Mouse (Mus musculus): Measurements from ENCODE around the gene Htra2. TPM values are rescaled to one million over a fixed set of nuclear protein-coding genes. Genes with fewer than 3 reads are reported as not detected.
A peak's percentile ranks its signal among the peaks of the same experiment; 100 is the strongest.

Gene Htra2
- 76.6 and 78.4 TPM in 2 replicates for polyA plus RNA-seq (2015; fragmentation: Nextera tagmentation; extraction: Ambion mirVana)

GRCm38 (mm10) chr6:83054871-83055431 lies at the start of gene Htra2:
Gene Htra2, minus strand, starts transcription at chr6:83055273.
- Histone ChIP-seq H3K27ac (peak within 1 kb of the TSS; percentile 85), H3K9me3 (no peaks in the 10 kb centered on the region)

DNA sequence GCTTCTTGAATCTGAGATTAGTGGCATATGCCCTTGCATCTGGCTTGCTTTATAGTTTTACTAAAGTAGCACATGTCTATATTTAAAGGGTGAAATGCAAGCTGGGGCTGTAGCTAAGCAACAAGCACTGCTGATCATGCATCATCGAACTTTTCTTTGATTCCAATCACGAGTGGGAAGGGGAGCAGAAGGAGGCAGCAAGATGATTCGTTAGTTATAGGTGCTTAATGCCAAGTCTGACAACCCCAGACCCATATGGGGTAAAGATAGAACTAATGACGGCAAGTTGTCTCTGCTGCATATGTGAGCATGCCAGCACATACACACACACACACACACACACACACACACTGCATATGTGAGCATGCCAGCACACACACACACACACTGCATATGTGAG lies 49.1 kb upstream of the Htra2 start:
- H3K4me2 ChIP-seq: no peak overlapping the region
- H3K9me3 ChIP-seq: no peaks in the 10 kb centered on the region
- H3K4me1 ChIP-seq: peaks cover 27% of the 10 kb centered on the region
- H3K27ac ChIP-seq: no peak overlapping the region
- H3K27me3 ChIP-seq: no peaks in the 10 kb centered on the region
- 74% methylated on average over 4 of the region's 4 CpGs for WGBS
- no peak overlapping the region for H3K9ac ChIP-seq
- H3K36me3 ChIP-seq: 0 out of 2 replicates have a peak, but pooled peaks cover 3% of the 10 kb centered on the region
- ATAC-seq (ENCODE audit: borderline replicate concordance, extremely low read depth, low FRiP score, low TSS enrichment): no peak
- H3K4me3 ChIP-seq: no peak overlapping the region

More at GRCm38 (mm10) chr6:83054871-83055431, at the start of gene Htra2:
- H3K27me3 ChIP-seq: no peaks in the 10 kb centered on the region
- under 1% methylated on average over 50 of the region's 50 CpGs for WGBS
- ATAC-seq (ENCODE audit: borderline replicate concordance, extremely low read depth, low FRiP score, low TSS enrichment): peak; percentile 32
- H3K9ac ChIP-seq: peak within 1 kb of the TSS; percentile 85
- H3K36me3 ChIP-seq: peaks cover 28% of the 10 kb centered on the region
- peak within 1 kb of the TSS; percentile 86 for H3K4me2 ChIP-seq
- H3K4me1 ChIP-seq: peaks cover 26% of the 10 kb centered on the region
- H3K4me3 ChIP-seq: peak within 1 kb of the TSS; percentile 91

- Histone ChIP-seq H3K4me1 (peaks cover 24% of the 10 kb centered on the region), H3K9me3 (no peaks in the 10 kb centered on the region), H3K9ac (peak overlapping the region; percentile 71; the same call in 1 of the 2 replicates), H3K27me3 (no peaks in the 10 kb centered on the region), H3K4me2 (peak overlapping the region; percentile 97), H3K4me3 (peak overlapping the region; percentile 65; the same call in 1 of the 2 replicates), H3K36me3 (0 out of 2 replicates have a peak, but pooled peaks cover 3% of the 10 kb centered on the region), H3K27ac (no peak overlapping the region)
- ATAC-seq (ENCODE audit: borderline replicate concordance, extremely low read depth, low FRiP score, low TSS enrichment): no peak
- 48% methylated on average over 11 of the region's 11 CpGs for WGBS
Measured at GRCm38 (mm10) chr6:83103130-83103650, 48.1 kb upstream of the Htra2 start.

GRCm38 (mm10) chr6:83101688-83102556 lies 46.8 kb upstream of the Htra2 start:
- H3K27ac ChIP-seq: peak overlapping the region; percentile 81
- H3K4me3 ChIP-seq: peak overlapping the region; percentile 65
- H3K27me3 ChIP-seq: no peaks in the 10 kb centered on the region
- H3K4me1 ChIP-seq: peaks cover 18% of the 10 kb centered on the region
- peak; percentile 81 for ATAC-seq (ENCODE audit: borderline replicate concordance, extremely low read depth, low FRiP score, low TSS enrichment)
- no peaks in the 10 kb centered on the region for H3K9me3 ChIP-seq
- H3K9ac ChIP-seq: peak overlapping the region; percentile 71
- under 1% methylated on average over 73 of the region's 74 CpGs for WGBS
- 0 out of 2 replicates have a peak, but pooled peaks cover 3% of the 10 kb centered on the region for H3K36me3 ChIP-seq
- peak overlapping the region; percentile 97 for H3K4me2 ChIP-seq

DNA sequence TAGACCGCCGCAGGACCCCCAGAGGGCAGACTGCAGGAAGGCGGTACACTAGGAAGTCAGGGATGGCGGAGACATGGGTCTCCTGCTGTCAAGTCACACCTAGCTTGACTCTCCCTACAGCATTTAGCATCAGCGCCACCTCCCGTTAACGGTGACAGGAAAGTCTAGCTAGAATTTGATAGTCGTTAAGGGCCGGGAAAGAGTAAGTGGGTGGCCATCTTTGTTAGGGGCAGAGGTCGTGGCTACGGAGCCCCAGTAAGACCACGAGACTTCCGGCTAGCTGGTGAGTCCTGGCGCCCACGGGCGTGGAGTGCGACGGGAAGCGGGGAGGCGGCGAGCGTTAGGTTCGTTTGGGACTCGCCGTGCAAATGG lies 46.2 kb upstream of the Htra2 start, which contains the start of the genes Ccdc142 and Gm42688:
Gene Ccdc142 (plus strand): TSS at position 286 of the 372 bp plus-strand sequence.
Gene Gm42688 (plus strand): TSS at position 302 of the 372 bp plus-strand sequence.
- H3K4me1 ChIP-seq: peaks cover 18% of the 10 kb centered on the region
- peak; percentile 78 for ATAC-seq (ENCODE audit: borderline replicate concordance, extremely low read depth, low FRiP score, low TSS enrichment)
- under 1% methylated on average over 25 of the region's 25 CpGs for WGBS

GRCm38 (mm10) chr6:83098411-83098810 lies 43.3 kb upstream of the Htra2 start:
- no peaks in the 10 kb centered on the region for H3K9me3 ChIP-seq
- H3K4me1 ChIP-seq: peaks cover 16% of the 10 kb centered on the region
- WGBS: 60% methylated on average over 2 of the region's 2 CpGs
- no peaks in the 10 kb centered on the region for H3K36me3 ChIP-seq
- no peak for ATAC-seq (ENCODE audit: borderline replicate concordance, extremely low read depth, low FRiP score, low TSS enrichment)
- no peaks in the 10 kb centered on the region; the same call in 1 of the 2 replicates for H3K27me3 ChIP-seq
- H3K27ac ChIP-seq: no peak overlapping the region
- no peak overlapping the region for H3K9ac ChIP-seq
- no peak overlapping the region for H3K4me3 ChIP-seq
- no peak overlapping the region for H3K4me2 ChIP-seq

More for the DNA sequence above, 46.2 kb upstream of the Htra2 start, which contains the start of the genes Ccdc142 and Gm42688:
- Histone ChIP-seq H3K9ac (peak within 1 kb of the TSS; percentile 71), H3K27ac (peak within 1 kb of the TSS; percentile 81), H3K9me3 (no peaks in the 10 kb centered on the region), H3K4me3 (peak within 1 kb of the TSS; percentile 65), H3K36me3 (0 out of 2 replicates have a peak, but pooled peaks cover 3% of the 10 kb centered on the region), H3K27me3 (no peaks in the 10 kb centered on the region; the same call in 1 of the 2 replicates), H3K4me2 (peak within 1 kb of the TSS; percentile 97)

DNA sequence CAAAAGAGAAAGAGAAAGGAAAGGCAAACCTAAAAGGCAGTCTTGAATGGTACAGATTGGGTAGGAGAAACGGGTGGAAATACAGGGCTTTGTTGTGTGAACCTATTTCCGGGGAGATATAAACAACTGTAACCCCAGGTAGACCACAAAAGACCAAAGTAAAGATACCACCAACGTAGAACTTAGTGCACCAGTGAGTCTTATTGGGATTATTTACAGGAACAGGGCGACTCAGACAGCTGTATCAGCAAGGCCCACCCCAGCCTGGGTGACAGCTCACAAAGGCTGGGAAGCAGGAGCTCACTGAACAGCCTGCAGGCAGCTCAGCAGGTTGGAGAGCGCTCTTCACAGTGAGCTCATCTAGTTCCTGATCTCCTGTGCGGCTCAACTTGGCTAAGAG lies 40.9 kb upstream of the Htra2 start:
- Histone ChIP-seq H3K27me3 (no peaks in the 10 kb centered on the region; the same call in 1 of the 2 replicates), H3K4me2 (no peak overlapping the region), H3K9me3 (no peaks in the 10 kb centered on the region), H3K36me3 (no peaks in the 10 kb centered on the region), H3K4me3 (no peak overlapping the region), H3K9ac (no peak overlapping the region), H3K4me1 (0 out of 2 replicates have a peak, but pooled peaks cover 6% of the 10 kb centered on the region), H3K27ac (no peak overlapping the region)
- ATAC-seq (ENCODE audit: borderline replicate concordance, extremely low read depth, low FRiP score, low TSS enrichment): no peak
- WGBS: 41% methylated on average over 6 of the region's 6 CpGs

DNA sequence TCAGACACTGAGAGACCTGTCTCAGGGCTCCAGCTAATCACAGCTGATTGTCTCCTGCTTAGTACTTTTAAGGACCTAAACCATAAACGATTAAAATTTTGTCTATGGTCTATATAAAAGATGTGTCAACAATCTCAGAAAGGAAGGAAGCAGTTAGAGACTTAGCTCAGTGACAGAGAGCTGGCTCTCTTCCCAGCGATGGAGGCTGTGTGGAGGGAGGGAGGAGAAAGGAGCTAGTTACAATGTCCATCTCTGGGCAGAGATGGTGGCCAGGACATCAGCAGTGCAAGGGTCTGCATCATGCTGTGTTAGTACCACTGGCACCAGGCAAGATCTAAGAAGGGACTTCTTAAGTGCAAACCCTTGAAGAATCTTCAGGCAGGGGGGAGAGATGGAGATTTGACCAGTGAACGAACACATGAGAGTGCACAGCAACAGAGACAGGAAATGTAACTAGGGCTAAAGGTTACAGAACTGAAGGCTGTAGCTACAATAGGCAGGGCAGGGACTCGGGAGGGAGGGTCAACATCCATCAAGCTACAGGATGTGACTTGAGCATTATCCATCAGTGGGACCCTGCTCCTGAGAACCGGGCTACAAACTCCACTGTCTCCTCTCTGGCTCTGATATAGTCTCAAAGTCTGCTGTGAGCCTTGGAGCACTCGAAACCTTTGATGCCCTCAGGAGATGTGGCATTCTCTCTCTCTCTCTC lies 37.5 kb upstream of the Htra2 start:
- 25% methylated on average over 6 of the region's 6 CpGs for WGBS
- H3K27ac ChIP-seq: peak overlapping the region; percentile 57; the same call in 1 of the 2 replicates
- H3K36me3 ChIP-seq: no peaks in the 10 kb centered on the region
- no peak overlapping the region for H3K4me3 ChIP-seq
- H3K9ac ChIP-seq: no peak overlapping the region
- peak; percentile 53; the same call in 1 of the 2 replicates for ATAC-seq (ENCODE audit: borderline replicate concordance, extremely low read depth, low FRiP score, low TSS enrichment)
- peaks cover 10% of the 10 kb centered on the region for H3K4me1 ChIP-seq
- no peaks in the 10 kb centered on the region for H3K9me3 ChIP-seq
- peaks cover 26% of the 10 kb centered on the region for H3K27me3 ChIP-seq
- no peak overlapping the region for H3K4me2 ChIP-seq

DNA sequence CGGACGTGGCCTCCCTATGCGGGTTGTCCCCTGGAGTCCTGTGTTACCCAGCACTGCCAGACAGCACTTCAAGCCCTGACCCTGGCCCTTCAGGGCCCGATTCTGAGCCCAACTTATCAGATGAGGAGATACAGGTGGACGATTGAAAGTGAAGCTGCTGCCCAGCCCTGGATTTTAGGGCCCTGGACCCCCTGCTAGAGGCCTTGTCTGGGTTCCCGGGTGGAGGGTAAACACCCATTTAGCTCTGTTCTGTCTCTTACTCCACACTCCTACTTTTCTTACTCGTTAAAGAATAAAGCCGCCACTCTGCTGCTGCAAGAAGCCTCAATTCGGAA lies 32.8 kb upstream of the Htra2 start:
- H3K4me2 ChIP-seq: peak overlapping the region; percentile 51
- H3K9ac ChIP-seq: no peak overlapping the region; the same call in 1 of the 2 replicates
- no peaks in the 10 kb centered on the region for H3K36me3 ChIP-seq
- no peak overlapping the region for H3K27ac ChIP-seq
- WGBS: 12% methylated on average over 9 of the region's 9 CpGs
- no peaks in the 10 kb centered on the region for H3K9me3 ChIP-seq
- H3K27me3 ChIP-seq: peaks cover 73% of the 10 kb centered on the region
- H3K4me1 ChIP-seq: peaks cover 19% of the 10 kb centered on the region
- ATAC-seq (ENCODE audit: borderline replicate concordance, extremely low read depth, low FRiP score, low TSS enrichment): no peak
- peak overlapping the region; percentile 32 for H3K4me3 ChIP-seq

DNA sequence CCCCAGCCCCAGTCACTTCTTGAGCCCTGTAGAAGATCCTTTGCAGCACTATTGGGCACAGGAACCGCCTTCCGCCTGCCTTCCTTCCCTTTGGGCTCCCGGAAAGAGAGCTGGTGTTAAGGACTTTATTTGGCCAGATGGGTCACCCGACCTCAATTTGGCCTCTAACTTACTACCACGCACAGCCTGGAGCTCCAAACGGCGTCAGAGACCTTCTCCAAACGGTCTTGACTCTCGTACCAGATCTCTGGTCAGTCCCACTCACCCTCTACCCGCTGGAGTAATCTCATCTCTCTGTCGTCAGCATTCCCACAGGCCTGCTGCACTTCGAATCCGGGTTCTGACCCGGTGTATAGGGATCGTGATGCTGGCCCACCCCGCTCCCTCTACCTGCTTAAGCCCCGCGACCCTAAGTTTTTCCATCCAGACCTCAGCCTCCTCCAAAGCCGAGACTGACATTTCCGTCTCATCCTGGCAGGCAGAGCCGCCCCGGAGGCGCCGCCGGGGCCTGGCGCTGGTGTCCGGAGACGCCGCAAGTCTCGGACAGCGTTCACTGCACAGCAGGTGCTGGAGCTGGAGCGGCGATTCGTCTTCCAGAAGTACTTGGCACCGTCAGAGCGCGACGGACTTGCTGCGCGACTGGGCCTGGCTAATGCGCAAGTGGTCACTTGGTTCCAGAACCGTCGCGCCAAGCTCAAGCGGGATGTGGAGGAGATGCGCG lies 32.3 kb upstream of the Htra2 start:
- no peak for ATAC-seq (ENCODE audit: borderline replicate concordance, extremely low read depth, low FRiP score, low TSS enrichment)
- 2% methylated on average over 47 of the region's 47 CpGs for WGBS
- no peak overlapping the region; the same call in 1 of the 2 replicates for H3K9ac ChIP-seq

More for the DNA sequence above, 32.3 kb upstream of the Htra2 start:
- H3K4me1 ChIP-seq: peaks cover 16% of the 10 kb centered on the region
- no peak overlapping the region for H3K27ac ChIP-seq
- H3K9me3 ChIP-seq: no peaks in the 10 kb centered on the region
- no peaks in the 10 kb centered on the region for H3K36me3 ChIP-seq
- peak overlapping the region; percentile 51 for H3K4me2 ChIP-seq
- peaks cover 78% of the 10 kb centered on the region for H3K27me3 ChIP-seq
- H3K4me3 ChIP-seq: peak overlapping the region; percentile 32

All from lung, embryonic 15.5 days (tissue).